Mouse (Mus musculus) frontal cortex, postnatal 10 days (tissue): ENCODE results near the gene A430078G23Rik.

ENCODE experiments used
- DNase-seq, 2 experiments: peaks; one replicate each; pipeline ENCODE4 v3.0.0; 2022; ENCODE audit warnings: low spot score in 2 of 2, mixed read lengths in 1 of 2

A430078G23Rik gene

GRCm38 (mm10) chr8:3411085-3411484 lies 57.9 kb downstream of the A430078G23Rik start:
- DNase-seq: no peak

- no peak for DNase-seq
Observed at GRCm38 (mm10) chr8:3411901-3412301, 58.7 kb downstream of the A430078G23Rik start.

- DNase-seq: no peak
Observed at GRCm38 (mm10) chr8:3412816-3413215, 59.6 kb downstream of the A430078G23Rik start.

GRCm38 (mm10) chr8:3414639-3415190 lies 61.5 kb downstream of the A430078G23Rik start:
- no peak for DNase-seq

GRCm38 (mm10) chr8:3415259-3415658 lies 62.0 kb downstream of the A430078G23Rik start:
- no peak for DNase-seq

GRCm38 (mm10) chr8:3415661-3416060 lies 62.4 kb downstream of the A430078G23Rik start:
- no peak for DNase-seq

GRCm38 (mm10) chr8:3416846-3417245 lies 63.6 kb downstream of the A430078G23Rik start:
- no peak for DNase-seq

GRCm38 (mm10) chr8:3417455-3417854 lies 64.2 kb downstream of the A430078G23Rik start:
- no peak for DNase-seq

- no peak for DNase-seq
Observed at GRCm38 (mm10) chr8:3418101-3418500, 64.9 kb downstream of the A430078G23Rik start.

- DNase-seq: no peak
Observed at GRCm38 (mm10) chr8:3420105-3420706, 67.0 kb downstream of the A430078G23Rik start.

- no peak for DNase-seq
Observed at GRCm38 (mm10) chr8:3421507-3421906, 68.3 kb downstream of the A430078G23Rik start.

- DNase-seq: no peak
Observed at GRCm38 (mm10) chr8:3425217-3425616, 72.0 kb downstream of the A430078G23Rik start.

GRCm38 (mm10) chr8:3426211-3426610 lies 73.0 kb downstream of the A430078G23Rik start:
- no peak for DNase-seq

- no peak for DNase-seq
Observed at GRCm38 (mm10) chr8:3428426-3428825, 75.2 kb downstream of the A430078G23Rik start.

- DNase-seq: no peak
Observed at GRCm38 (mm10) chr8:3429966-3430365, 76.8 kb downstream of the A430078G23Rik start.

- DNase-seq: no peak
Observed at GRCm38 (mm10) chr8:3431113-3431512, 77.9 kb downstream of the A430078G23Rik start.

- DNase-seq: no peak
Observed at GRCm38 (mm10) chr8:3436492-3436891, 83.3 kb downstream of the A430078G23Rik start.

- DNase-seq: no peak
Observed at GRCm38 (mm10) chr8:3439510-3439909, 86.3 kb downstream of the A430078G23Rik start.
